Mouse (Mus musculus) thymus, postnatal 10 days (tissue): ENCODE results near the gene Cacna1d.

ENCODE experiments used
- DNase-seq, 2 experiments: peaks; one replicate each; pipeline ENCODE4 v3.0.0; 2021; ENCODE audit warnings: low spot score in 2 of 2

The Cacna1d gene

GRCm38 (mm10) chr14:30270350-30270749, 220.9 kb downstream of the Cacna1d start:
- no peak for DNase-seq

GRCm38 (mm10) chr14:30265728-30266127, 225.5 kb downstream of the Cacna1d start:
- peak; percentile 51 to 53 for DNase-seq

- no peak for DNase-seq
Measured at GRCm38 (mm10) chr14:30261561-30262251, 229.5 kb downstream of the Cacna1d start.

- DNase-seq, result peak; percentile 38 to 42
Measured at GRCm38 (mm10) chr14:30257626-30258025, 233.6 kb downstream of the Cacna1d start.

GRCm38 (mm10) chr14:30256486-30256885, 234.8 kb downstream of the Cacna1d start:
- no peak for DNase-seq

GRCm38 (mm10) chr14:30255701-30256400, 235.4 kb downstream of the Cacna1d start:
- DNase-seq, result no peak

GRCm38 (mm10) chr14:30254776-30255175, 236.5 kb downstream of the Cacna1d start:
- DNase-seq, result no peak

- no peak for DNase-seq
Measured at GRCm38 (mm10) chr14:30252824-30253223, 238.4 kb downstream of the Cacna1d start.

- no peak for DNase-seq
Measured at GRCm38 (mm10) chr14:30251351-30251750, 239.9 kb downstream of the Cacna1d start.

- DNase-seq, result peak; percentile 61 to 62
Measured at GRCm38 (mm10) chr14:30249591-30249990, 241.7 kb downstream of the Cacna1d start.

GRCm38 (mm10) chr14:30248811-30249210, 242.4 kb downstream of the Cacna1d start:
- DNase-seq, result no peak

GRCm38 (mm10) chr14:30248121-30248520, 243.1 kb downstream of the Cacna1d start:
- peak in 1 of 2 experiments; percentile 29 for DNase-seq

GRCm38 (mm10) chr14:30247606-30248005, 243.6 kb downstream of the Cacna1d start:
- DNase-seq, result no peak

GRCm38 (mm10) chr14:30244776-30245175, 246.5 kb downstream of the Cacna1d start:
- no peak for DNase-seq

- no peak for DNase-seq
Measured at GRCm38 (mm10) chr14:30242818-30243205, 248.4 kb downstream of the Cacna1d start.

GRCm38 (mm10) chr14:30242166-30242817, 249.0 kb downstream of the Cacna1d start:
- no peak for DNase-seq

- no peak for DNase-seq
Measured at GRCm38 (mm10) chr14:30240916-30241515, 250.2 kb downstream of the Cacna1d start.

GRCm38 (mm10) chr14:30238807-30239206, 252.4 kb downstream of the Cacna1d start:
- no peak for DNase-seq

- DNase-seq, result no peak
Measured at GRCm38 (mm10) chr14:30225161-30225560, 266.1 kb downstream of the Cacna1d start.

- DNase-seq, result no peak
Measured at GRCm38 (mm10) chr14:30222101-30222500, 269.2 kb downstream of the Cacna1d start.

GRCm38 (mm10) chr14:30219851-30220250, 271.4 kb downstream of the Cacna1d start:
- DNase-seq, result no peak

- DNase-seq, result no peak
Measured at GRCm38 (mm10) chr14:30218114-30218513, 273.1 kb downstream of the Cacna1d start.
